Mouse (Mus musculus) ES-E14 (cell line): ENCODE results near the gene Prr5l. TPM values are rescaled to one million over a fixed set of nuclear protein-coding genes. Genes with fewer than 3 reads are reported as not detected.

Source experiments
- DNase-seq: peaks from one replicate; pipeline ENCODE4 v3.0.0-alpha.2; 2013; ENCODE audit warnings: low read depth, low spot score
- H3K27ac ChIP-seq: 2 replicates; pipeline ENCODE4 v1.5.1; 2012; ENCODE audit warnings: low read depth, mild to moderate bottlenecking, low read length, moderate library complexity, mixed read lengths; ENCODE audit not compliant: poor library complexity, insufficient read depth, severe bottlenecking
- H3K36me3 ChIP-seq: 2 replicates; pipeline ENCODE4 v1.6.1; 2012; ENCODE audit warnings: mild to moderate bottlenecking, low read length, moderate library complexity, mixed read lengths; ENCODE audit not compliant: control insufficient read depth, poor library complexity, insufficient read depth, severe bottlenecking
- H3K4me1 ChIP-seq, 2 experiments: fragments of 150-350 bp in 1 of 2; sonication (generic) in 1 of 2; 2 replicates each; pipeline ENCODE4 v1.6.1; 2012; ENCODE audit warnings: low read length in 2 of 2, mild to moderate bottlenecking in 1 of 2, mixed read lengths in 1 of 2; ENCODE audit not compliant: control insufficient read depth in 2 of 2, insufficient read depth in 2 of 2, poor library complexity in 1 of 2
- H3K4me3 ChIP-seq, 2 experiments: fragments of 150-350 bp in 1 of 2; sonication (generic) in 1 of 2; 2 replicates each; pipeline ENCODE4 v1.5.1; 2012; ENCODE audit warnings: low read length in 2 of 2, low read depth in 1 of 2, mild to moderate bottlenecking in 1 of 2, mixed read lengths in 1 of 2; ENCODE audit not compliant: insufficient read depth in 1 of 2, poor library complexity in 1 of 2, severe bottlenecking in 1 of 2
- H3K9ac ChIP-seq: 2 replicates; pipeline ENCODE4 v1.6.1; 2012; ENCODE audit warnings: low read depth, mild to moderate bottlenecking, low read length, mixed read lengths; ENCODE audit not compliant: poor library complexity, insufficient read depth, severe bottlenecking
- H3K9me3 ChIP-seq: fragments of 150-350 bp; sonication (generic); 2 replicates; pipeline ENCODE4 v1.6.1; 2012; ENCODE audit warnings: low read depth, mild to moderate bottlenecking, low read length; ENCODE audit not compliant: control insufficient read depth, insufficient read depth
- CHD2 ChIP-seq: IDR thresholded peaks from 2 replicates; pipeline ENCODE4 v1.6.1; 2014; ENCODE audit warnings: mild to moderate bottlenecking, low read depth, low read length, inconsistent platforms
- HCFC1 ChIP-seq: IDR thresholded peaks from 2 replicates; pipeline ENCODE4 v1.6.1; 2012; ENCODE audit warnings: low read length, inconsistent platforms, borderline replicate concordance; ENCODE audit not compliant: insufficient read depth
- MAFK ChIP-seq: IDR thresholded peaks from 2 replicates; pipeline ENCODE4 v1.6.1; 2014; ENCODE audit warnings: mild to moderate bottlenecking, low read depth, low read length, inconsistent platforms; ENCODE audit not compliant: insufficient read depth
- ZC3H11A ChIP-seq: IDR thresholded peaks from 2 replicates; pipeline ENCODE4 v1.6.1; 2012; ENCODE audit warnings: low read depth, mild to moderate bottlenecking, inconsistent platforms, low read length, borderline replicate concordance
- ZNF384 ChIP-seq: IDR thresholded peaks from 2 replicates; pipeline ENCODE4 v1.6.1; 2012; ENCODE audit warnings: low read depth, low read length, inconsistent platforms
- in situ Hi-C, 2 experiments: fragments of 600-800 bp; cut with MboI; formaldehyde crosslinking; loops; one replicate each; pipeline ENCODE4 v1.15.1; 2025; ENCODE audit warnings: low sequenced_read_pairs in 2 of 2, inconsistent platforms in 1 of 2; ENCODE audit not compliant: unreplicated experiment in 2 of 2
- total RNA-seq: library from RNA; depleted of rRNA; stranded (reverse); fragments of 300-350 nt; gene quantifications from 2 replicates; pipeline ENCODE4 v1.2.3, GENCODE M21; 2012

The Prr5l gene
- total RNA-seq, 1 experiment, result 4.5 TPM

- DNase-seq, result no peak
- Histone ChIP-seq H3K4me1 (0 out of 4 replicates have a peak, but pooled peaks cover 0 to 3% of the 10 kb centered on the region in 2 experiments), H3K4me3 (no peak overlapping the region), H3K27ac (no peak overlapping the region), H3K36me3 (no peaks in the 10 kb centered on the region), H3K9me3 (no peaks in the 10 kb centered on the region), H3K9ac (no peak overlapping the region)
- in situ Hi-C loops, result no loop called here
- TF ChIP-seq ZC3H11A, result no peak
- TF ChIP-seq CHD2, result no peak
- no peak for TF ChIP-seq HCFC1
- no peak for TF ChIP-seq MAFK
- no peak for TF ChIP-seq ZNF384
Measured at GRCm38 (mm10) chr2:101733564-101733963, 149.3 kb downstream of the Prr5l start.

GRCm38 (mm10) chr2:101732777-101733210, 150.0 kb downstream of the Prr5l start:
- TF ChIP-seq CHD2, result no peak
- TF ChIP-seq ZC3H11A, result no peak
- TF ChIP-seq MAFK, result no peak
- no peak for TF ChIP-seq ZNF384
- TF ChIP-seq HCFC1, result no peak
- no peak overlapping the region for H3K27ac ChIP-seq
- in situ Hi-C loops, result no loop called here
- no peak overlapping the region for H3K4me3 ChIP-seq
- H3K36me3 ChIP-seq, result no peaks in the 10 kb centered on the region
- H3K4me1 ChIP-seq, result 0 out of 4 replicates have a peak, but pooled peaks cover 0 to 3% of the 10 kb centered on the region in 2 experiments
- H3K9me3 ChIP-seq, result no peaks in the 10 kb centered on the region
- no peak overlapping the region for H3K9ac ChIP-seq
- no peak for DNase-seq

- no peaks in the 10 kb centered on the region for H3K9me3 ChIP-seq
- in situ Hi-C loops, result no loop called here
- peaks cover 0 to 6% of the 10 kb centered on the region in 2 experiments; a peak in 1 of 4 replicates for H3K4me1 ChIP-seq
- no peak for DNase-seq
- no peak overlapping the region for H3K4me3 ChIP-seq
- H3K9ac ChIP-seq, result no peak overlapping the region
- H3K27ac ChIP-seq, result no peak overlapping the region
- no peaks in the 10 kb centered on the region for H3K36me3 ChIP-seq
- TF ChIP-seq ZC3H11A (no peak), HCFC1 (no peak), MAFK (no peak), ZNF384 (no peak), CHD2 (no peak)
Measured at GRCm38 (mm10) chr2:101730972-101731371, 151.9 kb downstream of the Prr5l start.

GRCm38 (mm10) chr2:101729472-101729871, 153.4 kb downstream of the Prr5l start:
- no peak for DNase-seq
- in situ Hi-C loops, result no loop called here
- Histone ChIP-seq H3K4me3 (no peak overlapping the region), H3K9me3 (no peaks in the 10 kb centered on the region), H3K9ac (no peak overlapping the region), H3K36me3 (no peaks in the 10 kb centered on the region), H3K27ac (no peak overlapping the region), H3K4me1 (peaks cover 0 to 6% of the 10 kb centered on the region in 2 experiments; a peak in 1 of 4 replicates)
- TF ChIP-seq CHD2 (no peak), ZNF384 (no peak), HCFC1 (no peak)

- TF ChIP-seq ZC3H11A (no peak), CHD2 (no peak), MAFK (no peak), ZNF384 (no peak), HCFC1 (no peak)
- no peaks in the 10 kb centered on the region for H3K9me3 ChIP-seq
- in situ Hi-C loops, result no loop called here
- H3K9ac ChIP-seq, result no peak overlapping the region
- H3K36me3 ChIP-seq, result no peaks in the 10 kb centered on the region
- H3K27ac ChIP-seq, result no peak overlapping the region
- peaks cover 0 to 11% of the 10 kb centered on the region in 2 experiments; a peak in 2 of 4 replicates for H3K4me1 ChIP-seq
- DNase-seq, result no peak
- H3K4me3 ChIP-seq, result no peak overlapping the region
Measured at GRCm38 (mm10) chr2:101727787-101728186, 155.0 kb downstream of the Prr5l start.
